In genomic region chr3:42757830-42758385, GRCm38 (mm10) we compare ENCODE assay signal across 17 mouse cellular contexts.
"Had no signal": no experiment of that assay in that cellular context is flagged by ENCODE, and none has a peak within 500 bp of the region (broad histone marks: within the 10 kb centered on the region; RNA-seq: fewer than 3 reads in every experiment).

No protein-coding gene starts in this region.

- H3K36me3 ChIP-seq: limb, embryonic 10.5 days; liver, embryonic 15.5 days; neural tube, embryonic 15.5 days had no signal

- H3K4me2 ChIP-seq: liver, embryonic 11.5 days; liver, embryonic 15.5 days; neural tube, embryonic 15.5 days had no signal

- H3K4me3 ChIP-seq: left cerebral cortex, adult 2 months; limb, embryonic 10.5 days; liver, embryonic 15.5 days; myocyte; neural tube, embryonic 15.5 days had no signal

- H3K27me3 ChIP-seq: liver, embryonic 15.5 days; neural tube, embryonic 15.5 days had no signal

- ATAC-seq: lung, postnatal 0 days had no signal

- H3K9me3 ChIP-seq: limb, embryonic 10.5 days; liver, embryonic 15.5 days; neural tube, embryonic 15.5 days had no signal

- DNase-seq: kidney, adult 11 months; kidney, adult 9 months; kidney, postnatal 36 days; lung, adult 2 months; lung, postnatal 36 days; midbrain, embryonic 14.5 days; retina, postnatal 1 day; thymus, adult 18-20 months; thymus, postnatal 14 days had no signal

- H3K4me1 ChIP-seq: limb, embryonic 10.5 days; liver, embryonic 15.5 days; neural tube, embryonic 15.5 days had no signal

- H3K9ac ChIP-seq: liver, embryonic 15.5 days; neural tube, embryonic 15.5 days had no signal

- H3K27ac ChIP-seq: kidney, postnatal 0 days; left cerebral cortex, adult 2 months; limb, embryonic 10.5 days; liver, embryonic 15.5 days; neural tube, embryonic 15.5 days had no signal
